Mouse (Mus musculus) gastrocnemius, postnatal 10 days (tissue): ENCODE results near the gene Mettl23. TPM values are rescaled to one million over a fixed set of nuclear protein-coding genes. Genes with fewer than 3 reads are reported as not detected.
"Not testable (repeated sequence)": the region's sequence is repeated elsewhere in the genome, so short reads cannot be mapped to it uniquely, and the experiment has no call there.

Experiments used
- DNase-seq: peaks from one replicate; pipeline ENCODE4 v3.0.0; 2021; ENCODE audit warnings: mixed read lengths
- total RNA-seq, 2 experiments: library from RNA; stranded (reverse); gene quantifications; 2 replicates each; pipeline ENCODE4 v1.2.3; 2021

Gene Mettl23
- total RNA-seq, 2 experiments from 2014 or later: 28.4 to 32.5 TPM

GRCm38 (mm10) chr11:116847187-116848085, 4.4 kb downstream of the Mettl23 start:
- no peak for DNase-seq

GRCm38 (mm10) chr11:116848086-116848876, 5.2 kb downstream of the Mettl23 start:
- no peak for DNase-seq

- DNase-seq: not testable (repeated sequence)
These were observed 5.8 kb downstream of the Mettl23 start for GRCm38 (mm10) chr11:116848877-116849178.

- DNase-seq: no peak
These were observed 6.5 kb downstream of the Mettl23 start for GRCm38 (mm10) chr11:116849587-116849986.

GRCm38 (mm10) chr11:116850085-116850484, 7.0 kb downstream of the Mettl23 start:
- no peak for DNase-seq

GRCm38 (mm10) chr11:116850833-116851477, 7.9 kb downstream of the Mettl23 start:
- no peak for DNase-seq

GRCm38 (mm10) chr11:116851576-116852290, 8.7 kb downstream of the Mettl23 start:
- no peak for DNase-seq

GRCm38 (mm10) chr11:116852291-116852890, 9.3 kb downstream of the Mettl23 start, which contains the start of gene Mfsd11:
Gene Mfsd11, plus strand, starts transcription at chr11:116852440.
- DNase-seq: peak; percentile 79

GRCm38 (mm10) chr11:116852891-116853511, 9.9 kb downstream of the Mettl23 start, which contains the start of gene Srsf2:
Gene Srsf2, minus strand, starts transcription at chr11:116853094.
- peak; percentile 96 for DNase-seq

- peak; percentile 97 for DNase-seq
These were observed 10.4 kb downstream of the Mettl23 start for GRCm38 (mm10) chr11:116853512-116853928.

- no peak for DNase-seq
These were observed 11.2 kb downstream of the Mettl23 start for GRCm38 (mm10) chr11:116854279-116854678.

- DNase-seq: no peak
These were observed 14.2 kb downstream of the Mettl23 start for GRCm38 (mm10) chr11:116857183-116857850.

GRCm38 (mm10) chr11:116864444-116864843, 21.4 kb downstream of the Mettl23 start:
- no peak for DNase-seq

- DNase-seq: no peak
These were observed 23.0 kb downstream of the Mettl23 start for GRCm38 (mm10) chr11:116865945-116866585.

GRCm38 (mm10) chr11:116868129-116868528, 25.1 kb downstream of the Mettl23 start:
- peak; percentile 42 for DNase-seq

GRCm38 (mm10) chr11:116869223-116869622, 26.1 kb downstream of the Mettl23 start:
- DNase-seq: no peak

GRCm38 (mm10) chr11:116869641-116870040, 26.6 kb downstream of the Mettl23 start:
- no peak for DNase-seq

- no peak for DNase-seq
These were observed 28.5 kb downstream of the Mettl23 start for GRCm38 (mm10) chr11:116871538-116871937.

GRCm38 (mm10) chr11:116873987-116874386, 30.9 kb downstream of the Mettl23 start:
- DNase-seq: no peak

- DNase-seq: no peak
These were observed 35.4 kb downstream of the Mettl23 start for GRCm38 (mm10) chr11:116878454-116878853.
